Mouse (Mus musculus) liver, adult 2 months (tissue): Measurements from ENCODE around the gene 1700017B05Rik. TPM values are rescaled to one million over a fixed set of nuclear protein-coding genes. Genes with fewer than 3 reads are reported as not detected.
A peak's percentile ranks its signal among the peaks of the same experiment; 100 is the strongest.

Experiments used
- DNase-seq: peaks from one replicate; pipeline ENCODE4 v3.0.0-alpha.2; 2011; ENCODE audit warnings: low read depth, low spot score; ENCODE audit errors: extremely low read depth
- H3K27ac ChIP-seq: fragments of 200-500 bp; replicated peaks from 2 replicates; pipeline ENCODE4 v1.5.1; 2012; ENCODE audit warnings: low read depth, mild to moderate bottlenecking, control low read depth, inconsistent platforms, low read length; ENCODE audit not compliant: insufficient read depth
- H3K27me3 ChIP-seq: fragments of 200-500 bp; 2 replicates; pipeline ENCODE4 v1.6.1; 2012; ENCODE audit warnings: mild to moderate bottlenecking, moderate library complexity, low read length, inconsistent platforms; ENCODE audit not compliant: control insufficient read depth, insufficient read depth
- H3K36me3 ChIP-seq: fragments of 200-500 bp; 2 replicates; pipeline ENCODE4 v1.6.1; 2012; ENCODE audit warnings: low read length, inconsistent platforms; ENCODE audit not compliant: control insufficient read depth, insufficient read depth
- H3K4me1 ChIP-seq: fragments of 200-500 bp; 2 replicates; pipeline ENCODE4 v1.6.1; 2011; ENCODE audit warnings: low read length; ENCODE audit not compliant: control insufficient read depth, insufficient read depth
- H3K4me3 ChIP-seq: fragments of 200-500 bp; 2 replicates; pipeline ENCODE4 v1.5.1; 2011; ENCODE audit warnings: low read depth, mild to moderate bottlenecking, control low read depth, low read length, moderate library complexity; ENCODE audit not compliant: insufficient read depth
- H3K79me2 ChIP-seq: fragments of 200-500 bp; 2 replicates; pipeline ENCODE4 v1.6.1; 2012; ENCODE audit warnings: inconsistent platforms, mild to moderate bottlenecking, low read length, moderate library complexity; ENCODE audit not compliant: control insufficient read depth, insufficient read depth
- H3K9ac ChIP-seq: fragments of 200-500 bp; 2 replicates; pipeline ENCODE4 v1.6.1; 2012; ENCODE audit warnings: low read depth, mild to moderate bottlenecking, control low read depth, inconsistent platforms, low read length
- CTCF ChIP-seq: fragments of 200-500 bp; IDR thresholded peaks from 2 replicates; pipeline ENCODE4 v1.5.1; 2011; ENCODE audit warnings: low read depth, low read length, control low read depth
- POLR2A ChIP-seq: fragments of 200-500 bp; IDR thresholded peaks from 2 replicates; pipeline ENCODE4 v1.6.1; 2011; ENCODE audit warnings: low read length, control low read depth; ENCODE audit not compliant: insufficient read depth; ENCODE audit errors: extremely low read depth
- WGBS: fragments of 180-500 bp; shearing (Covaris S2); methylation state at CpG from one replicate; pipeline ENCODE4 v1.1.7; 2018; 5-methylcytosine and 5-hydroxymethylcytosine counted together
- polyA plus RNA-seq: library from polyadenylated mRNA; depleted of rRNA; stranded (reverse); fragments of >200 nt; gene quantifications from 2 replicates; pipeline ENCODE4 v1.2.3, GENCODE M21; 2012
- total RNA-seq: library from RNA; depleted of rRNA; stranded (reverse); fragments of >200 nt; gene quantifications from 2 replicates; pipeline ENCODE4 v1.2.3, GENCODE M21; 2014

Gene 1700017B05Rik
- total and polyA plus RNA-seq, 2 experiments = 1.7 to 6.3 TPM

- WGBS = 69% methylated on average over 5 of the region's 5 CpGs
- Histone ChIP-seq H3K9ac (no peak overlapping the region), H3K36me3 (no peaks in the 10 kb centered on the region), H3K27me3 (no peaks in the 10 kb centered on the region), H3K4me1 (peaks cover 20% of the 10 kb centered on the region), H3K27ac (no peak overlapping the region), H3K4me3 (no peak overlapping the region), H3K79me2 (peaks cover 15% of the 10 kb centered on the region)
- no peak for DNase-seq
- no peak for TF ChIP-seq CTCF
- TF ChIP-seq POLR2A = no peak
These were observed 2.7 kb upstream of the 1700017B05Rik start for GRCm38 (mm10) chr9:57265125-57265524.

- TF ChIP-seq CTCF (no peak), POLR2A (no peak)
- Histone ChIP-seq H3K4me3 (peak overlapping the region; percentile 98), H3K27me3 (no peaks in the 10 kb centered on the region), H3K79me2 (peaks cover 29% of the 10 kb centered on the region), H3K27ac (peak overlapping the region; percentile 72), H3K9ac (peak overlapping the region; percentile 75), H3K4me1 (peaks cover 19% of the 10 kb centered on the region), H3K36me3 (no peaks in the 10 kb centered on the region)
- 54% methylated on average over 13 of the region's 13 CpGs for WGBS
- peak; percentile 64 for DNase-seq
These were observed 628 bp upstream of the 1700017B05Rik start for GRCm38 (mm10) chr9:57262795-57263684.

- Histone ChIP-seq H3K4me3 (peak overlapping the region; percentile 98), H3K9ac (peak overlapping the region; percentile 98), H3K36me3 (no peaks in the 10 kb centered on the region), H3K27ac (peak overlapping the region; percentile 93), H3K4me1 (peaks cover 14% of the 10 kb centered on the region), H3K27me3 (no peaks in the 10 kb centered on the region), H3K79me2 (peaks cover 40% of the 10 kb centered on the region)
- DNase-seq = no peak
- under 1% methylated on average over 26 of the region's 26 CpGs for WGBS
- TF ChIP-seq POLR2A (no peak), CTCF (no peak)
These were observed 898 bp downstream of the 1700017B05Rik start for GRCm38 (mm10) chr9:57261516-57261912.

- H3K4me1 ChIP-seq = peaks cover 14% of the 10 kb centered on the region
- H3K4me3 ChIP-seq = peak overlapping the region; percentile 98
- H3K79me2 ChIP-seq = peaks cover 45% of the 10 kb centered on the region
- no peak overlapping the region; the same call in 1 of the 2 replicates for H3K27ac ChIP-seq
- 24% methylated on average over 12 of the region's 12 CpGs for WGBS
- DNase-seq = no peak
- H3K36me3 ChIP-seq = no peaks in the 10 kb centered on the region
- peak overlapping the region; percentile 98 for H3K9ac ChIP-seq
- no peak for TF ChIP-seq CTCF
- no peak for TF ChIP-seq POLR2A
- no peaks in the 10 kb centered on the region for H3K27me3 ChIP-seq
These were observed 1.5 kb downstream of the 1700017B05Rik start for GRCm38 (mm10) chr9:57260940-57261339.

GRCm38 (mm10) chr9:57259736-57260135, 2.7 kb downstream of the 1700017B05Rik start:
- Histone ChIP-seq H3K36me3 (no peaks in the 10 kb centered on the region), H3K4me3 (no peak overlapping the region), H3K27me3 (no peaks in the 10 kb centered on the region), H3K4me1 (peaks cover 22% of the 10 kb centered on the region), H3K9ac (no peak overlapping the region), H3K79me2 (peaks cover 47% of the 10 kb centered on the region), H3K27ac (no peak overlapping the region)
- DNase-seq = peak; percentile 80
- TF ChIP-seq CTCF (peak; percentile 99), POLR2A (no peak)
- 2% methylated on average over 3 of the region's 3 CpGs for WGBS

- DNase-seq = no peak
- TF ChIP-seq CTCF (no peak), POLR2A (no peak)
- Histone ChIP-seq H3K36me3 (peaks cover 4% of the 10 kb centered on the region; the same call in 1 of the 2 replicates), H3K4me1 (peaks cover 20% of the 10 kb centered on the region), H3K4me3 (no peak overlapping the region), H3K9ac (no peak overlapping the region), H3K79me2 (peaks cover 48% of the 10 kb centered on the region), H3K27ac (no peak overlapping the region), H3K27me3 (no peaks in the 10 kb centered on the region)
- WGBS = 87% methylated on average over 9 of the region's 9 CpGs
These were observed 4.8 kb downstream of the 1700017B05Rik start for GRCm38 (mm10) chr9:57257627-57258026.
